Mouse (Mus musculus) olfactory bulb, adult 2 months (tissue): ENCODE measurements around the gene Ttyh3.

ENCODE experiments used
- CTCF ChIP-seq: fragments of 200-500 bp; IDR thresholded peaks from 2 replicates; pipeline ENCODE4 v1.5.1; 2012; ENCODE audit warnings: low read depth, mild to moderate bottlenecking, low read length, moderate library complexity; ENCODE audit not compliant: insufficient read depth
- POLR2A ChIP-seq: fragments of 200-500 bp; IDR thresholded peaks from 2 replicates; pipeline ENCODE4 v1.6.1; 2012; ENCODE audit warnings: mild to moderate bottlenecking, low read depth, low read length, moderate library complexity; ENCODE audit not compliant: insufficient read depth

- TF ChIP-seq CTCF (no peak), POLR2A (no peak)
Measured at GRCm38 (mm10) chr5:140639312-140639711, 9.5 kb downstream of the Ttyh3 start.
